Mouse (Mus musculus) C2C12 (cell line): Measurements from ENCODE around the gene Mmp15. TPM values are rescaled to one million over a fixed set of nuclear protein-coding genes. Genes with fewer than 3 reads are reported as not detected.
A peak's percentile ranks its signal among the peaks of the same experiment; 100 is the strongest.

Experiments used
- H3K27me3 ChIP-seq: one replicate; pipeline ENCODE4 v1.6.1; 2011; ENCODE audit not compliant: control insufficient read depth, insufficient read depth, insufficient read length
- H3K36me3 ChIP-seq: one replicate; pipeline ENCODE4 v1.6.1; 2011; ENCODE audit not compliant: control insufficient read depth, insufficient read depth
- H3K4me3 ChIP-seq: one replicate; pipeline ENCODE4 v1.5.1; 2011; ENCODE audit warnings: mild to moderate bottlenecking, control low read depth; ENCODE audit not compliant: poor library complexity, insufficient read depth, severe bottlenecking
- H3K79me2 ChIP-seq: one replicate; pipeline ENCODE4 v1.6.1; 2011; ENCODE audit not compliant: control insufficient read depth, insufficient read depth
- H3K79me3 ChIP-seq: one replicate; pipeline ENCODE4 v1.6.1; 2011; ENCODE audit warnings: low read depth, control low read depth
- H3ac ChIP-seq: one replicate; pipeline ENCODE3; 2011; ENCODE audit warnings: low read depth; ENCODE audit not compliant: control insufficient read depth, insufficient read length
- CEBPB ChIP-seq: IDR thresholded peaks from one replicate; pipeline ENCODE4 v1.6.1; 2011; ENCODE audit warnings: low read depth, mild to moderate bottlenecking, control low read depth, moderate library complexity
- CTCF ChIP-seq: IDR thresholded peaks from one replicate; pipeline ENCODE4 v1.5.1; 2011; ENCODE audit not compliant: control insufficient read depth, insufficient read depth, insufficient read length
- FOSL1 ChIP-seq: IDR thresholded peaks from one replicate; pipeline ENCODE4 v1.8.0; 2011; ENCODE audit warnings: mild to moderate bottlenecking, low read length; ENCODE audit not compliant: poor library complexity, insufficient read depth, severe bottlenecking
- MAX ChIP-seq: IDR thresholded peaks from one replicate; pipeline ENCODE4 v1.6.1; 2011; ENCODE audit warnings: mild to moderate bottlenecking, control low read depth
- MYOD1 ChIP-seq: IDR thresholded peaks from one replicate; pipeline ENCODE4 v1.6.1; 2011; ENCODE audit warnings: low read depth; ENCODE audit not compliant: control insufficient read depth, insufficient read length
- MYOG ChIP-seq: IDR thresholded peaks from one replicate; pipeline ENCODE4 v1.6.1; 2011; ENCODE audit not compliant: control insufficient read depth, insufficient read length; ENCODE audit errors: extremely low read depth
- USF1 ChIP-seq: IDR thresholded peaks from one replicate; pipeline ENCODE4 v1.6.1; 2011; ENCODE audit warnings: low read depth, mild to moderate bottlenecking, control low read depth, moderate library complexity
- polyA plus RNA-seq: library from polyadenylated mRNA; unstranded; fragments of >200 nt; fragmentation: generic; extraction: Trizol; gene quantifications from one replicate; pipeline ENCODE4 v1.2.1, GENCODE M21; 2012; ENCODE audit warnings: missing spikeins

The Mmp15 gene
- polyA plus RNA-seq, 1 experiment: 6.0 TPM

- peaks cover 34% of the 10 kb centered on the region for H3K36me3 ChIP-seq
- TF ChIP-seq USF1: no peak
- no peak for TF ChIP-seq FOSL1
- no peak for TF ChIP-seq MAX
- TF ChIP-seq CEBPB: no peak
- TF ChIP-seq MYOD1: no peak
- no peak for TF ChIP-seq CTCF
- TF ChIP-seq MYOG: no peak
- peaks cover 28% of the 10 kb centered on the region for H3K79me2 ChIP-seq
- no peak overlapping the region for H3ac ChIP-seq
- H3K79me3 ChIP-seq: peaks cover 12% of the 10 kb centered on the region
- no peaks in the 10 kb centered on the region for H3K27me3 ChIP-seq
- H3K4me3 ChIP-seq: no peak overlapping the region
Observed at GRCm38 (mm10) chr8:95326822-95327221, 25.2 kb upstream of the Mmp15 start.

GRCm38 (mm10) chr8:95327866-95328465 is 24.1 kb upstream of the Mmp15 start:
- Histone ChIP-seq H3ac (no peak overlapping the region), H3K27me3 (no peaks in the 10 kb centered on the region), H3K79me3 (peaks cover 12% of the 10 kb centered on the region), H3K36me3 (peaks cover 34% of the 10 kb centered on the region), H3K4me3 (no peak overlapping the region), H3K79me2 (peaks cover 35% of the 10 kb centered on the region)
- TF ChIP-seq MYOG (no peak), MYOD1 (no peak), CTCF (no peak), MAX (no peak), FOSL1 (no peak)

GRCm38 (mm10) chr8:95330367-95330766 is 21.7 kb upstream of the Mmp15 start:
- Histone ChIP-seq H3K27me3 (no peaks in the 10 kb centered on the region), H3K79me2 (peaks cover 43% of the 10 kb centered on the region), H3ac (no peak overlapping the region), H3K36me3 (peaks cover 45% of the 10 kb centered on the region), H3K79me3 (peaks cover 12% of the 10 kb centered on the region), H3K4me3 (peak overlapping the region; percentile 79)
- no peak for TF ChIP-seq FOSL1
- no peak for TF ChIP-seq MYOG
- TF ChIP-seq MAX: no peak
- TF ChIP-seq MYOD1: no peak
- no peak for TF ChIP-seq USF1
- TF ChIP-seq CTCF: no peak
- TF ChIP-seq CEBPB: no peak

- no peaks in the 10 kb centered on the region for H3K27me3 ChIP-seq
- peak overlapping the region; percentile 79 for H3K4me3 ChIP-seq
- peak overlapping the region; percentile 99 for H3ac ChIP-seq
- peaks cover 12% of the 10 kb centered on the region for H3K79me3 ChIP-seq
- TF ChIP-seq MYOD1: no peak
- no peak for TF ChIP-seq CEBPB
- no peak for TF ChIP-seq CTCF
- no peak for TF ChIP-seq MAX
- TF ChIP-seq USF1: no peak
- no peak for TF ChIP-seq MYOG
- TF ChIP-seq FOSL1: no peak
- peaks cover 43% of the 10 kb centered on the region for H3K79me2 ChIP-seq
- H3K36me3 ChIP-seq: peaks cover 49% of the 10 kb centered on the region
Observed at GRCm38 (mm10) chr8:95331156-95331719, 20.8 kb upstream of the Mmp15 start.

GRCm38 (mm10) chr8:95331720-95332436 is 20.2 kb upstream of the Mmp15 start, which contains the start of the genes Zfp319 and Usb1:
Gene Zfp319, minus strand, starts transcription at chr8:95331950.
Gene Usb1, plus strand, starts transcription at chr8:95332284.
- H3K79me3 ChIP-seq: peaks cover 12% of the 10 kb centered on the region
- no peaks in the 10 kb centered on the region for H3K27me3 ChIP-seq
- peaks cover 44% of the 10 kb centered on the region for H3K36me3 ChIP-seq
- TF ChIP-seq CEBPB (no peak), CTCF (peak; percentile 90)
- H3K79me2 ChIP-seq: peaks cover 43% of the 10 kb centered on the region
- peak within 1 kb of the TSS; percentile 79 for H3K4me3 ChIP-seq
- peak within 1 kb of the TSS; percentile 99 for H3ac ChIP-seq
